Mouse (Mus musculus): ENCODE results near the gene Max. TPM values are rescaled to one million over a fixed set of nuclear protein-coding genes. Genes with fewer than 3 reads are reported as not detected.

Max gene
- polyA plus RNA-seq, 1 experiment = 37.1 TPM

DNA sequence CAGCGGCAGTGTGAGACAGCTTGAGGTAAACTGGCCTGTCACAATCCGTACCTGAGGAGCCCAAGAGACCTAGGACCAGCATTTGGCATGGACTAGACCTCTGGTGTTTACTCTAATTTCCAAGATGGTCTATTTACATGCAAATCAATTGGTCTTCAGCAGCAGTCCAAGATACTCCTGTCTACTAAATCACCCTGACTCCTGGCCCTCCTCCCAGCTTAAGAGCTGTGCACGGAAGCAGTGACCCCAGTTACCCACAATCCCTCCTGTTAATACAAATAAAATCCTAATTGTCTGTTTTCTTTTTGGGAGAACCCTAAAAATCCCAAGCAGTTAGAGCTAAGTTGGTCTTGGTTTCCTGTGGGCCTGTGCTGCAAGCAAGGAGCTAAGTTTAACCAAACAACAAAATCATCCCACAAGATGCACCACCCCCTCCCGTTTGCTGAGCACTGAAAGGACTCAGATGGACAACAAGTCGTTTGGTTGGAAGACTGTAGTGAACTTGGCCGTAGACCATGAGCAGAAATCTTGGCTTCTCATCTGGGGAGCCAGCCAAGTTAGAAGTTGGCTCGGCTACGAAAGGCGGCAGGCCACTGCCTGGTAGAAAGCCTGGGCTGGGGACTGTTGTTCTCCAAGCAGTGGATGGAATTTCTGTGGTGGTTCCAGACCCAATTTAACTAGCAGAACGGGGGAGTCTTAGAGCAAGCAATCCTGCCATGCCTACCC lies 7.1 kb downstream of the Max start:
- DNase-seq (ENCODE audit: low read depth in 1 of 2, low spot score in 2 of 2) = no peak
- peaks cover 10% of the 10 kb centered on the region; the same call in 1 of the 2 replicates for H3K4me1 ChIP-seq (ENCODE audit: control insufficient read depth, insufficient read depth, insufficient read length)
- H3K27me3 ChIP-seq (ENCODE audit: control insufficient read depth, insufficient read depth, low read length) = no peaks in the 10 kb centered on the region
- peaks cover 35% of the 10 kb centered on the region for H3K36me3 ChIP-seq (ENCODE audit: control insufficient read depth, insufficient read depth, low read length)
- peak overlapping the region; percentile 21; the same call in 1 of the 2 replicates for H3K27ac ChIP-seq (ENCODE audit: insufficient read depth, low read length)
- no peak overlapping the region for H3K4me3 ChIP-seq (ENCODE audit: extremely low read depth, insufficient read depth, insufficient read length)
- TF ChIP-seq CTCF (IDR thresholded peaks at IDR 0.05; ENCODE audit: extremely low read depth, insufficient read depth, insufficient read length, insufficient replicate concordance) (no peak), POLR2A (IDR thresholded peaks at IDR 0.05; ENCODE audit: low read depth, low read length) (no peak)
- WGBS = 83% methylated on average over 10 of the region's 10 CpGs

DNA sequence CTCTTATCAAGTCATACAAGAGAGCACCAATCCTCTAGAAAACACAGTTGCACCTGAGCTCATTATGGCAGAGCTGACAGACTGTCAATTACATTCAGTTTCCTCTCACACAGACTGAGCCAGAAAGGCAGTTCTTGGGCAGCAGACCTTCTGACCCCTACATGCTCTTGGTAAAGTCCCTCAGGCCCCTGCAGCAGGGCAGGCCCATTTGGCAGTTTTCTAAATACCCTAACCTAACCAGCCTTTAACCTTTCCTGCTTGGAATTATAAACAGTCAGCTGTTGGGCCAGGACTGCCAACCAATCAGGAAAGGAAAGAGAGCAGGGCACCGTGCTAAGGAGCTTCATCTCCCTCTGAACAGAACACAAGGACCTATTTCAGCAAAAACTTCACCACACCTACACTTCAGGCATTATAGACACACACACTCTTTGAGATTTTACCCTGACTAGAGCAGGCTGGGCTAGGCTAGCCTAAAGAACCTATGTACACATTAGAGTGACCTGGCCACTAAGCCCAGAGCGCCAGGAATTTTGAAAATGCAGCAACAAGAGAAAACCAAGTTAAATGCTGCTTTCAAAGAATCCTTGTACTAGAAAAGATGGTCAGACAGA lies 8.1 kb downstream of the Max start:
- TF ChIP-seq POLR2A (IDR thresholded peaks at IDR 0.05; ENCODE audit: low read depth, low read length) (no peak), CTCF (IDR thresholded peaks at IDR 0.05; ENCODE audit: extremely low read depth, insufficient read depth, insufficient read length, insufficient replicate concordance) (no peak)
- no peak for DNase-seq (ENCODE audit: low read depth in 1 of 2, low spot score in 2 of 2)
- H3K36me3 ChIP-seq (ENCODE audit: control insufficient read depth, insufficient read depth, low read length) = peaks cover 38% of the 10 kb centered on the region
- WGBS = 92% methylated on average over 2 of the region's 2 CpGs
- no peak overlapping the region for H3K27ac ChIP-seq (ENCODE audit: insufficient read depth, low read length)
- H3K4me3 ChIP-seq (ENCODE audit: extremely low read depth, insufficient read depth, insufficient read length) = no peak overlapping the region
- H3K4me1 ChIP-seq (ENCODE audit: control insufficient read depth, insufficient read depth, insufficient read length) = peaks cover 10% of the 10 kb centered on the region; the same call in 1 of the 2 replicates
- no peaks in the 10 kb centered on the region for H3K27me3 ChIP-seq (ENCODE audit: control insufficient read depth, insufficient read depth, low read length)

- H3K4me1 ChIP-seq (ENCODE audit: control insufficient read depth, insufficient read depth, insufficient read length) = no peaks in the 10 kb centered on the region
- H3K27ac ChIP-seq (ENCODE audit: insufficient read depth, low read length) = no peak overlapping the region
- peaks cover 50% of the 10 kb centered on the region for H3K36me3 ChIP-seq (ENCODE audit: control insufficient read depth, insufficient read depth, low read length)
- 77% methylated on average over 5 of the region's 5 CpGs for WGBS
- no peaks in the 10 kb centered on the region for H3K27me3 ChIP-seq (ENCODE audit: control insufficient read depth, insufficient read depth, low read length)
- TF ChIP-seq CTCF (IDR thresholded peaks at IDR 0.05; ENCODE audit: extremely low read depth, insufficient read depth, insufficient read length, insufficient replicate concordance) = no peak
- no peak for TF ChIP-seq POLR2A (IDR thresholded peaks at IDR 0.05; ENCODE audit: low read depth, low read length)
- no peak overlapping the region for H3K4me3 ChIP-seq (ENCODE audit: extremely low read depth, insufficient read depth, insufficient read length)
- DNase-seq (ENCODE audit: low read depth in 1 of 2, low spot score in 2 of 2) = no peak
Measured at GRCm38 (mm10) chr12:76950330-76950729, 11.7 kb downstream of the Max start.

DNA sequence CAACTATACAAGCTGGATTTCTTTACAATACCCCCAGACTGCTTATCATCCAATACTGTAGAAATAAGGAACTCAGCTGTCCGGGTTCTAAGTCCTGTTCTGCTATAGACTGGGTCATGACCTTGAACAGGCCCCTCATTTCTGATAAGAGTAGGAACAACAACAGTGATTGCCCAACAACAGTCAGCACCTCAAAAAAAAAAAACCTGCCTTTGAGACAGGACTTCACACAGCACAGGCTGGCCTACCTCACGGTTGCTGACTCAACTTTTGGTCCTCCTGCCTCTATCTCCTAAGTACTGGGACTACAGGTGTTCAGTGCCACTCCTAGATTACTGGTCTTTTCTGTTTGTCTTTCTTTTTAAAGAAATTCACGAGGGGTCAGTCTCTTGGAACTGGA lies 13.2 kb downstream of the Max start:
- Histone ChIP-seq H3K27me3 (ENCODE audit: control insufficient read depth, insufficient read depth, low read length) (no peaks in the 10 kb centered on the region), H3K36me3 (ENCODE audit: control insufficient read depth, insufficient read depth, low read length) (peaks cover 52% of the 10 kb centered on the region), H3K27ac (ENCODE audit: insufficient read depth, low read length) (no peak overlapping the region), H3K4me3 (ENCODE audit: extremely low read depth, insufficient read depth, insufficient read length) (no peak overlapping the region), H3K4me1 (ENCODE audit: control insufficient read depth, insufficient read depth, insufficient read length) (no peaks in the 10 kb centered on the region)
- WGBS = 84% methylated on average over 3 of the region's 3 CpGs
- no peak for TF ChIP-seq POLR2A (IDR thresholded peaks at IDR 0.05; ENCODE audit: low read depth, low read length)
- TF ChIP-seq CTCF (IDR thresholded peaks at IDR 0.05; ENCODE audit: extremely low read depth, insufficient read depth, insufficient read length, insufficient replicate concordance) = no peak
- no peak for DNase-seq (ENCODE audit: low read depth in 1 of 2, low spot score in 2 of 2)

DNA sequence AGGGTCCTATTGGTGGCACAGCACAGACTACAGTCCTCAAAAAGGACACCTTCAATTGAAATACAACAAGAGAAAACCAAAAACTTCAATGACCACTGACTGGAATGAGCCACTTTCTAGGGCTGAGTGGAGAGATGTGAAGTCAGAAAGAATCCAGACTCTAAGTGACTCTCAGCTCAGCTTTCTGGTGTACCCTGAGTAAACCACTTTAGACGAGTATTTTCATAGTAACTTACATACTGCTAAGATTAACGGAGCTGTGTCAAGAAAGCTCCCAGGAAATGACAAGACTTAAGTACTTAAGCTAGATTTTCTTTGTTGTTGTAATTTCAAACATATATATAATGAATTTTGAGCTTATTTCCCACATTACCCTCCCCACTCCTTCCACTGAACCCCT lies 13.8 kb downstream of the Max start:
- no peaks in the 10 kb centered on the region for H3K27me3 ChIP-seq (ENCODE audit: control insufficient read depth, insufficient read depth, low read length)
- 88% methylated on average over 2 of the region's 2 CpGs for WGBS
- TF ChIP-seq CTCF (IDR thresholded peaks at IDR 0.05; ENCODE audit: extremely low read depth, insufficient read depth, insufficient read length, insufficient replicate concordance) (no peak), POLR2A (IDR thresholded peaks at IDR 0.05; ENCODE audit: low read depth, low read length) (no peak)
- H3K4me1 ChIP-seq (ENCODE audit: control insufficient read depth, insufficient read depth, insufficient read length) = no peaks in the 10 kb centered on the region; the same call in 1 of the 2 replicates
- no peak overlapping the region for H3K4me3 ChIP-seq (ENCODE audit: extremely low read depth, insufficient read depth, insufficient read length)
- no peak for DNase-seq (ENCODE audit: low read depth in 1 of 2, low spot score in 2 of 2)
- no peak overlapping the region for H3K27ac ChIP-seq (ENCODE audit: insufficient read depth, low read length)
- peaks cover 50% of the 10 kb centered on the region for H3K36me3 ChIP-seq (ENCODE audit: control insufficient read depth, insufficient read depth, low read length)

GRCm38 (mm10) chr12:76947487-76947886 lies 14.5 kb downstream of the Max start:
- WGBS = 84% methylated on average over 3 of the region's 3 CpGs
- DNase-seq (ENCODE audit: low read depth in 1 of 2, low spot score in 2 of 2) = no peak
- H3K4me1 ChIP-seq (ENCODE audit: control insufficient read depth, insufficient read depth, insufficient read length) = no peaks in the 10 kb centered on the region; the same call in 1 of the 2 replicates
- no peaks in the 10 kb centered on the region for H3K27me3 ChIP-seq (ENCODE audit: control insufficient read depth, insufficient read depth, low read length)
- H3K4me3 ChIP-seq (ENCODE audit: extremely low read depth, insufficient read depth, insufficient read length) = no peak overlapping the region
- no peak overlapping the region for H3K27ac ChIP-seq (ENCODE audit: insufficient read depth, low read length)
- peaks cover 50% of the 10 kb centered on the region for H3K36me3 ChIP-seq (ENCODE audit: control insufficient read depth, insufficient read depth, low read length)
- TF ChIP-seq CTCF (IDR thresholded peaks at IDR 0.05; ENCODE audit: extremely low read depth, insufficient read depth, insufficient read length, insufficient replicate concordance) (no peak), POLR2A (IDR thresholded peaks at IDR 0.05; ENCODE audit: low read depth, low read length) (no peak)

DNA sequence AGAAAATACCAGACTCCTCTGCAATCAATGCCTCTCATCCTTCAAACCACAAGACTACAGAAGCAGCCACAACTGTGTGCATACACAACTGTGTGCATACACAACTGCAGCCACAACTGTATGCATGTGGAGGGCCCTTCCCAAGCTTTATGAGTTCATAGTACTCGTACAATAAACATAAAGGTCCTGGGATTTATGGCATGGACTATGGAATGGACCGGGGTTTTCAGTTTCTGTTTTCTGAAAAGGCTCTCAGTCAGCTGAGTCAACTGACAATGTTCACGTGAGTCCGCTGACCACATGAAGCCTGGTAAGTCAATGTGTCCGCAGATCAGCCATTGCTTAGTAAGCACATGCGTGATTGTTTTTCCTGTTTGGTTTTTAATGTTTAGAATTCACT lies 18.5 kb downstream of the Max start:
- Histone ChIP-seq H3K4me1 (ENCODE audit: control insufficient read depth, insufficient read depth, insufficient read length) (no peaks in the 10 kb centered on the region; the same call in 1 of the 2 replicates), H3K27me3 (ENCODE audit: control insufficient read depth, insufficient read depth, low read length) (no peaks in the 10 kb centered on the region), H3K4me3 (ENCODE audit: extremely low read depth, insufficient read depth, insufficient read length) (no peak overlapping the region), H3K36me3 (ENCODE audit: control insufficient read depth, insufficient read depth, low read length) (peaks cover 52% of the 10 kb centered on the region), H3K27ac (ENCODE audit: insufficient read depth, low read length) (no peak overlapping the region)
- no peak for DNase-seq (ENCODE audit: low read depth in 1 of 2, low spot score in 2 of 2)
- WGBS = 89% methylated on average over 6 of the region's 6 CpGs
- TF ChIP-seq POLR2A (IDR thresholded peaks at IDR 0.05; ENCODE audit: low read depth, low read length) (no peak), CTCF (IDR thresholded peaks at IDR 0.05; ENCODE audit: extremely low read depth, insufficient read depth, insufficient read length, insufficient replicate concordance) (no peak)

All from spleen, adult 2 months (tissue).